Mouse (Mus musculus) intestine, embryonic 16.5 days (tissue): ENCODE data around the gene C1qtnf4. TPM values are rescaled to one million over a fixed set of nuclear protein-coding genes. Genes with fewer than 3 reads are reported as not detected.
A peak's percentile ranks its signal among the peaks of the same experiment; 100 is the strongest.

Experiments
- ATAC-seq: fragments of 200-750 bp; cut with Nextera tagmentation; 2 replicates; pipeline ENCODE4 v1.8.0; 2017; ENCODE audit warnings: moderate TSS enrichment, moderate library complexity
- H3K27ac ChIP-seq: fragments of 300-500 bp; sonication (generic); 2 replicates; pipeline ENCODE4 v1.5.1; 2014; ENCODE audit warnings: mild to moderate bottlenecking, low read length
- H3K27me3 ChIP-seq: fragments of 300-500 bp; sonication (generic); replicated peaks from 2 replicates; pipeline ENCODE4 v1.6.1; 2014; ENCODE audit warnings: low read length, control low read depth, mixed read lengths; ENCODE audit not compliant: control insufficient read depth, insufficient read depth
- H3K36me3 ChIP-seq: fragments of 300-500 bp; sonication (generic); 2 replicates; pipeline ENCODE4 v1.6.1; 2014; ENCODE audit warnings: low read length, control low read depth; ENCODE audit not compliant: control insufficient read depth, insufficient read depth
- H3K4me1 ChIP-seq: fragments of 300-500 bp; sonication (generic); 2 replicates; pipeline ENCODE4 v1.6.1; 2014; ENCODE audit warnings: low read length, control low read depth, mixed read lengths; ENCODE audit not compliant: control insufficient read depth, insufficient read depth
- H3K4me2 ChIP-seq: fragments of 300-500 bp; sonication (generic); 2 replicates; pipeline ENCODE4 v1.6.1; 2014; ENCODE audit warnings: low read depth, low read length, control low read depth
- H3K4me3 ChIP-seq: fragments of 300-500 bp; sonication (generic); 2 replicates; pipeline ENCODE4 v1.5.1; 2014; ENCODE audit warnings: mild to moderate bottlenecking, low read length
- H3K9ac ChIP-seq: fragments of 300-500 bp; sonication (generic); 2 replicates; pipeline ENCODE4 v1.6.1; 2014; ENCODE audit warnings: low read depth, low read length
- H3K9me3 ChIP-seq: fragments of 300-500 bp; sonication (generic); 2 replicates; pipeline ENCODE4 v1.6.1; 2016; ENCODE audit warnings: low read length, control low read depth; ENCODE audit not compliant: control insufficient read depth
- WGBS: fragments of 180-500 bp; shearing (Covaris S2); extraction: QIAGEN DNeasy Blood & Tissue Kit; methylation state at CpG from one replicate; pipeline ENCODE4 v1.1.7; 2014; 5-methylcytosine and 5-hydroxymethylcytosine counted together
- polyA plus RNA-seq: library from polyadenylated mRNA; unstranded; fragments of >200 nt; fragmentation: Nextera tagmentation; extraction: Ambion mirVana; gene quantifications from 2 replicates; pipeline ENCODE4 v1.2.1, GENCODE M21; 2015

The C1qtnf4 gene
- polyA plus RNA-seq, 1 experiment from 2014 or later, result 3.3 TPM

- H3K9me3 ChIP-seq, result no peaks in the 10 kb centered on the region
- peak overlapping the region; percentile 62 for H3K4me3 ChIP-seq
- H3K36me3 ChIP-seq, result no peaks in the 10 kb centered on the region
- peak overlapping the region; percentile 84 for H3K9ac ChIP-seq
- peak overlapping the region; percentile 67 for H3K4me2 ChIP-seq
- WGBS, result under 1% methylated on average over 73 of the region's 73 CpGs
- H3K27ac ChIP-seq, result peak overlapping the region; percentile 97
- ATAC-seq, result peak; percentile 85
- no peaks in the 10 kb centered on the region for H3K27me3 ChIP-seq
- H3K4me1 ChIP-seq, result peaks cover 19% of the 10 kb centered on the region
Measured at GRCm38 (mm10) chr2:90917233-90917998, 31.8 kb downstream of the C1qtnf4 start.

DNA sequence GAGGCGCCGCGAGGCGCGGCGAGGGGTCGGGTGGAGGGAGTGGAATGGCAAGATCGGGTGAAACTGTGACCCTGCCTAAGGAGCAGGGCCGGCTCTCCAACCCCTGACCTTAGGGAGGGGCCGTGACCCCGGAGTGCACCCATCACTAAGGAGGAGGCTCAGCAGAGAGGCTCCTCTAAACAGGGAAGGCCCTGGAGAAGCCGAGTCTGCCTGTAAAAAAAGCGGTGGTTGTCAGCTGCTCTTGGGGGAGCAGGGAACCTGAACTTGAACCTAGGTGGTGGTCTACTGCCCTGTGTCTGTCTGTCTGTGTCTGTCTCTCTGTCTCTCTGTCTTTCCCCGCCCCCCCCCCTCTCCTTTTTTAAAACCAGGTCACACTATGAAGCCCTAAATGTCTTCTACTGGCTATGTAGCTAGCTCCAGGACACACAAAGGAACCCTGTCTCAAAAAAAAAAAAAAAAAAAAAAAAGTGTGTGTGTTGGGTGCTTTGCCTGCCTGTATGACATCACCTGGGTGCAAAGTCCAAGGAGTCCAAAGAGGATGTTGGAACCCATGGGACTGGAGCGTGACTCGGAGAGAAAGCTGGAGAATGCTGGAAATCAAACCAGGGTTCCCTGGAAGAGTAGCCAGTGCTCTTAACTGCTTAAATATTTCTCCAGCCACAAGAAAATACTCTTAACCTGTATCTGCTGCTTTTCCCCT, 32.5 kb downstream of the C1qtnf4 start:
- H3K4me3 ChIP-seq, result peak overlapping the region; percentile 62
- no peaks in the 10 kb centered on the region for H3K36me3 ChIP-seq
- H3K4me2 ChIP-seq, result peak overlapping the region; percentile 67
- ATAC-seq, result peak; percentile 79
- H3K4me1 ChIP-seq, result peaks cover 19% of the 10 kb centered on the region
- 6% methylated on average over 16 of the region's 16 CpGs for WGBS
- peak overlapping the region; percentile 84 for H3K9ac ChIP-seq
- no peaks in the 10 kb centered on the region for H3K27me3 ChIP-seq
- H3K27ac ChIP-seq, result peak overlapping the region; percentile 97
- no peaks in the 10 kb centered on the region for H3K9me3 ChIP-seq

DNA sequence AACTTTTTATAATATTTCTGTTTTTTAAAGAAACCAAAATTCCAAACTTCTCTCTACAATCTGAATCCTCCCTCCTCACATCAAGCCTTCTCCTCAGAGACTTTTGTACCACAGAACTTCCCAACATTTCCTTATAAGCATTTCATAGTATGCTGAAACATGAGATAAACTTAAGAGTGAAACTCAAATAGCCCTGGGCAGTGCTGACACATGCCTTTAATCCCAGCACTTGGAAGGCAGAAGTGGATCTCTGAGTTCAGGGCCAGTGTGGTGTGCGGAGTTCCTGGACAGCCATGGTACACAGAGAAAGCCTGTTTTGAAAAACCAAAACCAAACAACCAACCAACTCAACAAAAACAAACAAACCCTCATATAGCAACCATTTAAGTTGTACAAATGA, 35.5 kb downstream of the C1qtnf4 start:
- no peaks in the 10 kb centered on the region for H3K9me3 ChIP-seq
- no peaks in the 10 kb centered on the region for H3K27me3 ChIP-seq
- WGBS, result 78% methylated on average over 1 of the region's 1 CpGs
- no peak overlapping the region for H3K4me2 ChIP-seq
- no peak for ATAC-seq
- H3K36me3 ChIP-seq, result no peaks in the 10 kb centered on the region
- no peak overlapping the region for H3K9ac ChIP-seq
- peaks cover 4% of the 10 kb centered on the region for H3K4me1 ChIP-seq
- no peak overlapping the region for H3K4me3 ChIP-seq
- no peak overlapping the region for H3K27ac ChIP-seq

DNA sequence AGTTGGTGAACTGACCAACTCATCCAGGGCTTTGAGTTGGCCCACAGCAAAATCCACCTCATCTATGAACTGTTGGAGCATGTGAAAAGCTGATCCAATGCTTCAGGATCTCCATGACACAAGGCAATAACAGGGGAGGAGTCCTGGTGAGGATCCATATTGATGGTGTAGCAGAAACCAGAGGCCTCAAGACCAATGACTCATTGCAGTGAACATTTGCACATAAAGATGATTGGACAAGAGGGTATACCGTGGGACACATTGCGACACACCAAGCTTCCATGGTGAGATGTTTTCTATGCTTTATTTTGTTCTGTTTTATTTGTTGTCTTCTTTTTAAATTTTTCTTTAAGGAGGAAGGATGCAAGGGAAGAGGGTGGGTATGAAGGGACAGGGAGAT, 37.0 kb downstream of the C1qtnf4 start:
- WGBS, result 93% methylated on average over 2 of the region's 2 CpGs
- no peaks in the 10 kb centered on the region for H3K36me3 ChIP-seq
- ATAC-seq, result no peak
- H3K4me1 ChIP-seq, result no peaks in the 10 kb centered on the region
- H3K4me2 ChIP-seq, result no peak overlapping the region
- no peaks in the 10 kb centered on the region for H3K9me3 ChIP-seq
- no peak overlapping the region for H3K4me3 ChIP-seq
- H3K27ac ChIP-seq, result no peak overlapping the region
- H3K9ac ChIP-seq, result no peak overlapping the region
- H3K27me3 ChIP-seq, result no peaks in the 10 kb centered on the region

DNA sequence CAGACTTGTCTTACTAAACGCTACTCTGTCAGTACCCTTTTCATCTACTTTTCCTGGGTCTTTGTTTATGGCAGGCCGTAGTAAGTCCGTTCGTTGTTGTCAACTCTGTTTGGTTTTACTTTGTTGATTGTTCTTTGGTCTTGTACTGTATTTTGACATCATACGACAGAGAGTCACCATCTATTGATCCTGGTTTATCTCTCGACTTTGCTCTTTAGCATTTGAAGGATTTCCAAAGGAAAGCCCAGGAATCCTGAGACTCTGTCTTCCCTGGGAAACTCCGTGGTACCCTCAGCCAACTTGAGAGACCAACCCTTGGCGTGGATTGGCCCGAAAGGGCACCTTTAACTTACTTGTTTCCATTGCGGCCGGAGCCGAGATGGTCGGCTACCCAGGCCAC, 42.9 kb downstream of the C1qtnf4 start:
- Histone ChIP-seq H3K4me1 (no peaks in the 10 kb centered on the region), H3K4me3 (no peak overlapping the region), H3K36me3 (no peaks in the 10 kb centered on the region), H3K27ac (no peak overlapping the region), H3K9ac (no peak overlapping the region), H3K27me3 (no peaks in the 10 kb centered on the region), H3K9me3 (no peaks in the 10 kb centered on the region), H3K4me2 (no peak overlapping the region)
- 82% methylated on average over 13 of the region's 13 CpGs for WGBS
- no peak for ATAC-seq

DNA sequence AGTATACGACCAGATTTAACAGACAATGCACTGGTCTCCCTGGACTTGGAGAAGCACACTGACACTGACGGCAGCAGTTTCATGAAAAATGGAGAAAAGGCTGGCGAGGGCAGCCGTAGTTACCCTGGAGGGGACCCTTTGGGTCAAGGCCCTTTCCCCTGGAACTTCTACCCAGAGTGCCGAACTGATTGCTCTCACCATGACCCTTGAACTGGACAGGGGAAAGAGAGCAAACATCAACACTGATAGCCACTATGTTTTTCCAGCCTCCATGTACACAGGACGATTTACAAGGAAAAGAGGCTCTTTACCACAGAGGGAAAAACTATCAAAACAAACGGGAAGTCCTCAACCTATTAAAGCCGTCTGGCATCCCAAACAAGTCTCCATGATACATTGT, 46.2 kb downstream of the C1qtnf4 start:
- Histone ChIP-seq H3K9ac (no peak overlapping the region), H3K9me3 (no peaks in the 10 kb centered on the region), H3K27ac (no peak overlapping the region), H3K27me3 (no peaks in the 10 kb centered on the region), H3K36me3 (no peaks in the 10 kb centered on the region), H3K4me1 (no peaks in the 10 kb centered on the region), H3K4me3 (no peak overlapping the region), H3K4me2 (no peak overlapping the region)
- 49% methylated on average over 8 of the region's 8 CpGs for WGBS
- no peak for ATAC-seq

DNA sequence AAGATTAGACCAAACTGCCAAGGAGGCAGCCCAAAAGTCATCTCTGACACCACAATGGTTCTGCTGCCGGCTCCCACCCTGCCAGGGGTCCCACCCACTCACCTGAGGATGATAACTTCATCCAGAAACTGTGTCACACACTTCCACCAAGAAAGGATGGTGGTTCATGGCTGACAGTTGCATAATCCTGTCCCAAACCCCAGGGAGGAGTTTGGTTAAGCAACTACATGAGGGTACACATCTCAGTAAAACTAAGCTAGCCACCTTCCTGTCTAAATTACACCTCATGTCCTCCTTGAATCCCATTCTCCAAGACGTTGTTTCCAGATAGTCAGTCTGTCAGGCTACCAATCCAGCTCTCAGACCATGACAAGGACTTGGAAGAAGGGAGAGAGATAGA, 46.6 kb downstream of the C1qtnf4 start:
- 51% methylated on average over 2 of the region's 2 CpGs for WGBS
- no peak for ATAC-seq
- Histone ChIP-seq H3K9ac (no peak overlapping the region), H3K4me2 (no peak overlapping the region), H3K36me3 (no peaks in the 10 kb centered on the region), H3K27ac (no peak overlapping the region), H3K9me3 (no peaks in the 10 kb centered on the region), H3K4me1 (no peaks in the 10 kb centered on the region), H3K27me3 (no peaks in the 10 kb centered on the region), H3K4me3 (no peak overlapping the region)

- Histone ChIP-seq H3K4me2 (no peak overlapping the region), H3K4me3 (no peak overlapping the region), H3K27ac (no peak overlapping the region), H3K9ac (no peak overlapping the region), H3K36me3 (no peaks in the 10 kb centered on the region), H3K9me3 (no peaks in the 10 kb centered on the region), H3K4me1 (peaks cover 16% of the 10 kb centered on the region), H3K27me3 (no peaks in the 10 kb centered on the region)
- ATAC-seq, result no peak
- 64% methylated on average over 3 of the region's 3 CpGs for WGBS
Measured at GRCm38 (mm10) chr2:90938362-90938761, 52.7 kb downstream of the C1qtnf4 start.

GRCm38 (mm10) chr2:90939750-90940149, 54.1 kb downstream of the C1qtnf4 start:
- 39% methylated on average over 8 of the region's 8 CpGs for WGBS
- no peaks in the 10 kb centered on the region for H3K27me3 ChIP-seq
- H3K4me3 ChIP-seq, result peak overlapping the region; percentile 97
- 0 out of 2 replicates have a peak overlapping the region, but pooled peaks have one; percentile 95 for H3K27ac ChIP-seq
- H3K4me2 ChIP-seq, result peak overlapping the region; percentile 64
- peak overlapping the region; percentile 92 for H3K9ac ChIP-seq
- H3K9me3 ChIP-seq, result no peaks in the 10 kb centered on the region
- peak; percentile 39 for ATAC-seq
- H3K4me1 ChIP-seq, result peaks cover 16% of the 10 kb centered on the region
- H3K36me3 ChIP-seq, result no peaks in the 10 kb centered on the region
